Mouse (Mus musculus) frontal cortex, adult (tissue): Measurements from ENCODE around the gene Ndufaf2.

Experiments
- ATAC-seq: cut with Nextera tagmentation; 2 replicates; pipeline ENCODE4 v1.9.2; 2017; ENCODE audit warnings: mild to moderate bottlenecking, moderate library complexity, mixed read lengths; ENCODE audit not compliant: low TSS enrichment

Gene Ndufaf2

DNA sequence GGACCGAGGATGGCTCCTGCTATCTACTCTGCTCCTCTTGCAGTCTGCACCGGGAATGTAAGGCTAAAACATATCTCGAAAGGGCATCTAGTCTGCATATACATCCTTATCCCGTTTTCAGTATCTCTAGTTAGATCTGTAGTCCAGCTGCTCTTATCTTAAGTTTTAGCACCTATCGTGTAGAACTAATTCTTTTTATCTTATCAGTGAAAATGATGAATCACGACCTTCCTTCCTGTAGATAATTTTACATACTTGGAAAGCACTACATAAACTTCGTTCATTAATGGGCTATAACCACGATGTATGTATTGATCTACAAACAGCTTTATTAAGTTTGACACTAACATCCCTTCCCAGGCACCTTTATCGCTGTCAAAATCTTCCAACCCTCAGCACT is 118.5 kb downstream of the Ndufaf2 start:
- ATAC-seq: no peak

DNA sequence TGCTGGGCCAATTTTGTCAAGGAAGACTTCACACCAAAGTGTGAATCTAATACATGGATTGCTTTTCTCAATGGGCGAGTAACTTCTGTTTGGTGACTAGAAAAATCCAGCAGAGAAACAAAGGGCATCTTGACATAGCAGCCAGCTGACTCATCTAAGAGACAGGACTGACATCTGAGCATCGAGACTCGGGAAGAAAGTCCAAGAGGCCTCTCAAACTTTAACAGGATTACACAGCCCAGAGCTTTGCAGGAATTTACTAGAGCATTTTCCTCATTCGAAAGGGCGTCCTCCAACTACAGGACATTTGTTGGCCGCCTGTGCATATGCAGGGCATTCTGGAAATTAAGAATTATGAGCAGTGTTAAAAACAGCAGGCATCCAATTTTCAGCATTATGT is 119.0 kb downstream of the Ndufaf2 start:
- ATAC-seq: no peak

DNA sequence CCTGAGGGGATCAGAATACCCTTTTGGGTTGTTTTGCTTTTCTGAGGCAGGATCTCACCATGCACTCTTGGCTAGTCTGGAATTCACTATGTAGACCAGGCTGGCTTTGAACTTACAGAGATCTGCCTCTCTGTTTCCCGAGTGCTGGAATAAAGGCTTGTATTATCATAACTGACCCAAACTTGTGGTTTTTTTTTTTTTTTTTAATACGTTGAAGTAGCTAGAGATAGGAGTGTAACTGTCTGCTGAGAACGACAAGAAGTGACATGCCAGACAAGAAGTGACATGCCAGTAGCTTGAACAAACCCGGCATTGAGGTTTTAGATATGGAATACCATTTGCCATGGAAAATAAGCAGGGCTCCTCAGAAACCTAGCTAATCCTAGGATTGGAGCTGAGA is 125.6 kb downstream of the Ndufaf2 start:
- no peak for ATAC-seq

- no peak for ATAC-seq
Measured at GRCm38 (mm10) chr13:108025802-108026201, 132.6 kb downstream of the Ndufaf2 start.

DNA sequence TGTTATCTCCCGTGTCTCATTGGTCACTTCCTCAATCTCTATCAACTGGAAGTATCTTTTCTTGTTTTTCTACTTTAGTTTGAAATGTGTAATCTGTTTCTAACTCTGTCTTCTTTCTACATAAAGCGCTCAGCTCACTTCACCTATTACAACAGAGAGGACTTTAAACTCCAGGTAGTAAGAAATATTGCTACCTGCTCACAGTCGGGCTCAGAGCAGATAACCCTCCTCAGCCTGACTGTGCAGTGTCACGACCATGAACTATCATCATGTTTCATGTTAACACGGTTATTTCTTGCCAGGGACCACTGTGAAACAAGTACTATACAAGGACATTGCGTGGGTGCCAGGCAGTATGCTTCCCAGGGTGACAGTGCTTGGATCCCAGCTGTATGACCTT is 141.1 kb downstream of the Ndufaf2 start:
- ATAC-seq: no peak

- no peak for ATAC-seq
Measured at GRCm38 (mm10) chr13:108015166-108015565, 143.3 kb downstream of the Ndufaf2 start.

- no peak for ATAC-seq
Measured at GRCm38 (mm10) chr13:108013839-108014238, 144.6 kb downstream of the Ndufaf2 start.

DNA sequence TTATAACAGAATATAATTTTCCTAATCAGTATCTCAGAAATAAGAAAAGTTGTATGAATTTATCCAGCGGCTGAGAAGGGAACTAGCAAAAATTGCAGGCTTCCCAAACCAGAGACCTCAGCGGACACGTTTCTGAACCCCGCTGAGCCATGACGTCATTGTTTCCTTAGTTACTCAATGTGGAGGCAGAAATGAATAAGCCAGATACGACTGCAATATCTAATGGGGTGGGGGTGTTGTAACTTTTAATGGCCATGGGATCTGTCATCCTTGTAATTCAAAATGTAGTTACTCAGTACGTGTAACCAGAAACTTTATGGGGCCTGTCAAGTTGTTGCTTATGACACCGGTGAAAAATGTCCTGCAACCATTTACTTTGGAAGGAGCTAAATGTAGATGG is 145.3 kb downstream of the Ndufaf2 start:
- ATAC-seq: no peak

DNA sequence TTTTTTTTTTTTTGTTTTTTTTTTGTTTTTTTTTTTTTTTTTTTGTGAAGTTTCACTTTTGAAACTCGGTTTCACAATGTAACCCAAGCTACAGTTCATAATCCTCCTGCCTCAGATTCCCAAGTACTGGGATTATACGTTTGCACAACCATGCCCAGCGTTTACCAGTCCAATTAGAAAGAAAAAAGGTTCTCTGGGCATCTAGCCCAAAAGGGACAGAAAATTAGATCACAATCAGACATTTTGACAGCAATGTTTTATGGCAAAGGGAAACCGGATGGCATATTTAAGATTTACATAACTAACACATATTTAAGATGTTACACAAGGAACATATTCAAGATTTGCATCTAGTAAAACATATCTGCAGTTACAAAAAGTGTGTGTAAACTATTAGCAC is 150.6 kb downstream of the Ndufaf2 start:
- ATAC-seq: no peak

- ATAC-seq: no peak
Measured at GRCm38 (mm10) chr13:107996301-107996700, 162.1 kb downstream of the Ndufaf2 start.

- no peak for ATAC-seq
Measured at GRCm38 (mm10) chr13:107995211-107995610, 163.2 kb downstream of the Ndufaf2 start.

- no peak for ATAC-seq
Measured at GRCm38 (mm10) chr13:107992573-107992972, 165.8 kb downstream of the Ndufaf2 start.

DNA sequence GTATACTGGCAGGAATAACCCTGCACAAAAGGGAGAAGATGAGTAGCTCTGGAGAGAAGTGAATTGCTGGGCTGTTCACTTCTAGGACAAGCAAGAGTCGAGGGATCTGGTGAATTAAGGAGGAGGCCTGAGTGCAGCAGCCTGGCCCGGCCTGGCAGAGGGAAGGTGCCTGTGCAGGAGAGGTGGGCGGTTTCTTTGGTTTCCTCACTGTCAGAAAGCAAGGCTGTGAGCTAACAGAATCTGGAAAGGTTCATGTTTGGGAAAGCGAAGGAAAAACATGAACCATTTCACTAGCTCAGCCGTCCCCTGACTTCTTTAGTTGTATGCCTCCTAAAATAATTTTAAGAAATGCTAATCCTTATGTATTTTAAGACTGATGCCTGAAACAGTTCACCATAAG is 173.8 kb downstream of the Ndufaf2 start:
- ATAC-seq: peak; percentile 93

- ATAC-seq: no peak
Measured at GRCm38 (mm10) chr13:107984186-107984585, 174.2 kb downstream of the Ndufaf2 start.

DNA sequence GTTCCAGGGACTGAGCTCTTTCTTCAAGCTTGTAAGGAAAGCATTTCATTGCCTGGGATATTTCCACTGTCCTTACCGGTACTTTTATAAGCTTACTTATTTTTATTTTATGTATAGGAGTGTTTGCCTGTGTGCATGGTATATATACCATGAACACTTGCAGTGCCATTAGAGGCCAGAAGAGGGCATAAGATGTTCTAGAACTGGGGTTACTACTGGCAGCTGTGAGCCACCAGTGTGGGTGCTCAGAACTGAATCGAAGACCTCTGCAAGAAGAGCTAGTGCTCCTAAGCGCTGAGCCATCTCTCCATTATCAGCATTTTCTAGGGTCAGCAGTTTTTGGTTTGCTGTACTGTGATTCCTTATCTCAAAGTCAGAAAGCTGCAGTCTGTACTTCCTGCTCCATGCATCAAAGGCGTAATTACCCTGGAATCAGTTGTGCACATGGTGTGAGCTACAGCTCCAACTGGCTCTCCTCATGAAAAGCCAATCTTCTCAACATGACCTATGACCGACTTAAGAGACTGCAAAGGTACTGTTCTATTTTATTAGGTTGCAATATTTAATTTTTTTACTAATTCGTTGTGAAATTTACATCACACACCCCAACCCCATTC is 175.1 kb downstream of the Ndufaf2 start:
- no peak for ATAC-seq

GRCm38 (mm10) chr13:107979461-107979860 is 179.0 kb downstream of the Ndufaf2 start:
- no peak for ATAC-seq

DNA sequence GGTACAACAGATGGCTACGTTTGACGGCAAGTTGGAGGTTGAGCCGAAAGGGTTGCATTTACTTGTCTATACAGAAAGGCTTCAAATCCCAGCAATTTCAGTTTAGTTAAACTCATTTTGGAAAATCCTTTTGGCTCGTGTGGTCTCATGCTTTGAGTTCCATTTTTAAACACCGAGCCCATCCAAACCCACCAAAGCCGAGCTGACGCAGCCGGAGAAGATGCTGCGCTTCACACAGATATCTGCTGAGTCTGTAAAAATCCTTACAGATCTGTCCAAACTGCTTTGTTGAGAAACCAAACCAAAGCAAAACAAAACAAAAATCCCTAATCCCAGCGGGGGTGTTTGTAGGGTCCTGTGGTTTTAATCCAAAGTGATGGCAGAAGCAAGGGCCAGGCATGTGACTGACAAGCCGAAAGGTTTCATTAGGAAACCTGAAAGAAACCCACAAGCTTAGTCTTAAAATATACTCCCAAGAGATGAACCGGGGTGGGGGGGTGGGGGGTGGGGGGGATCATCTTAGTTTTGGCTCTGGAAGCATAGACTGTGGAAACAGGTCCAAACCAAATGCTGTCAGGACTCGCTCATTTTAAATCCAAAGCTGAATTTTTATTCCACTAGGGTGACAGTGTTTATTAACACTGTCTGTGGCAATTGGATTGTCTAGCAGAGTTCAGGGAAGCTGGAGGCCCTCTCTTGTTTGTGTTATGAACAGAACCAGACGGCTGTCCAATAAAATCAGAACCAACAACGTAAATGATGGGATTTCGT is 181.4 kb downstream of the Ndufaf2 start:
- no peak for ATAC-seq

DNA sequence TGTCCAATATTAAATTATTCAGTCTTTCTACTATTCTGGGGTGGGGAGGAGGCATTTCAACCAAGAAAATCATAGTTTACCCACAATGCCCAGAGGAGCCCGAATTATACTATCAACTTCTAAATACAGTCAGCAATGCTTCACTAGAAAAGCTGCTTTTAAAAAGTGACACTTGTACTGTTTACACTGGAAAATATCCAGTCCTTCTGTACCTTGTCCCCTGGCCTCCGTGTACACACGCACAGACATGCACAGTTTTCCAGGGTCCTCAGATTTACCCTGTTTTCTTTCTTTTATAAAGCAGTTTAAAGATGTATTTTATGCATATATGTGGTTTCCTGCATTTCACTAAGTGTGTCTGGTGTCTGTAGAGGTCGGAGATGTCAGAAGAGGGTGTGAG is 186.0 kb downstream of the Ndufaf2 start:
- no peak for ATAC-seq

- no peak for ATAC-seq
Measured at GRCm38 (mm10) chr13:107971868-107972267, 186.6 kb downstream of the Ndufaf2 start.

GRCm38 (mm10) chr13:107970422-107971142 is 187.8 kb downstream of the Ndufaf2 start:
- 0 out of 2 replicates have a peak, but pooled peaks have one; percentile 21 for ATAC-seq

GRCm38 (mm10) chr13:107969961-107970391 is 188.4 kb downstream of the Ndufaf2 start:
- ATAC-seq: peak; percentile 96

DNA sequence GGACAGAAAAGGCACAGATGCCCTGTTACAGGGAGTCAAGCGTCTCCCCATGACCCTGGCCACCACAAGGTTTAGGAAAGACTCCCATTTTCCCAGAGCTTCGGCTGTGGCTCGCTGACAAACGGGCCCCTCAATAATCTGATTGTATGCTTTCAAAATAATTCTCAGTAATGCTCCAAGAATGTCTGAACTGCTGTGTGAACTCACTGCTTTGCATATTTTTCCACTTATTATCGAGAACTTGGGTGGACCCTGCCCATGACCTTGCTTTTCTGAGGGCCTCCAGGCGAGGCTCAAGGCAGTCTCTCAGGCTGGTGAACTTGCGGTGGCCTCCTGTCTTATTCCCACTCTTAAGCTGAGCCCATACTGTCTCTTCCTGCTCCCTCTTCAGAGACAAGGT is 193.8 kb downstream of the Ndufaf2 start:
- ATAC-seq: no peak

- ATAC-seq: no peak
Measured at GRCm38 (mm10) chr13:107963471-107963870, 195.0 kb downstream of the Ndufaf2 start.
